In genomic region chr11:118729373-118729772, GRCm38 (mm10) we compare ENCODE assay signal across 9 mouse cellular contexts.
DNase-seq lines count a peak whose midpoint lies in the region; ATAC-seq and TF ChIP-seq lines count a peak whose summit lies in the region.
"Had no signal": no experiment of that assay in that cellular context is flagged by ENCODE, and none has a peak within 500 bp of the region (broad histone marks: within the 10 kb centered on the region; RNA-seq: fewer than 3 reads in every experiment).

No protein-coding gene starts in this region.

- DNase-seq in embryo, embryonic 10 days (ENCODE audit: low spot score) = peak; percentile 38
- no peak for DNase-seq in embryo, embryonic 9.5 days (ENCODE audit: extremely low spot score)
- DNase-seq in neural tube, embryonic 11.5 days (ENCODE audit: low spot score) = peak; percentile 47
- no peak for DNase-seq in neural tube, embryonic 10.5 days (ENCODE audit: extremely low spot score, low spot score)
- DNase-seq in lung, adult 18-20 months = peak; percentile 74 to 83
- no peak for DNase-seq in stomach, postnatal 0 days (ENCODE audit: low spot score)
- DNase-seq in layer of hippocampus, postnatal 14 days (ENCODE audit: low spot score in 2 of 2) = no peak
- DNase-seq in thymus, postnatal 10 days (ENCODE audit: low spot score in 2 of 2) = no peak
- DNase-seq: cerebellum, postnatal 25 days had no signal

- no peaks in the 10 kb centered on the region for H3K9me3 ChIP-seq in neural tube, embryonic 11.5 days (ENCODE audit: control insufficient read depth, low read length)
- no peaks in the 10 kb centered on the region for H3K9me3 ChIP-seq in stomach, postnatal 0 days (ENCODE audit: control insufficient read depth, low read length)

- no peak overlapping the region for H3K4me3 ChIP-seq in neural tube, embryonic 11.5 days (ENCODE audit: low read depth, low read length)
- H3K4me3 ChIP-seq in stomach, postnatal 0 days (ENCODE audit: low read depth, low read length) = no peak overlapping the region

- no peak for TF ChIP-seq EP300 in stomach, postnatal 0 days (optimal IDR thresholded peaks at IDR 0.05)

- H3K4me2 ChIP-seq in neural tube, embryonic 11.5 days (ENCODE audit: low read depth) = no peak overlapping the region
- no peak overlapping the region for H3K4me2 ChIP-seq in stomach, postnatal 0 days (replicated peaks; ENCODE audit: low read depth)

- no peaks in the 10 kb centered on the region for H3K27me3 ChIP-seq in neural tube, embryonic 11.5 days (ENCODE audit: control insufficient read depth, insufficient read depth, low read length)
- H3K27me3 ChIP-seq in stomach, postnatal 0 days (ENCODE audit: control insufficient read depth, insufficient read depth, low read length) = no peaks in the 10 kb centered on the region

- no peak for TF ChIP-seq CTCF in stomach, postnatal 0 days (IDR thresholded peaks at IDR 0.05; ENCODE audit: low read depth)

- 50% methylated on average over 8 of the region's 8 CpGs for WGBS in neural tube, embryonic 11.5 days
- 21% methylated on average over 8 of the region's 8 CpGs for WGBS in stomach, postnatal 0 days

- H3K9ac ChIP-seq in neural tube, embryonic 11.5 days (ENCODE audit: low read length) = no peak overlapping the region
- H3K9ac ChIP-seq in stomach, postnatal 0 days (ENCODE audit: low read length) = no peak overlapping the region

- 0 out of 2 replicates have a peak, but pooled peaks cover 11% of the 10 kb centered on the region for H3K4me1 ChIP-seq in neural tube, embryonic 11.5 days (ENCODE audit: control insufficient read depth, insufficient read depth, low read length)
- H3K4me1 ChIP-seq in stomach, postnatal 0 days (replicated peaks; ENCODE audit: control insufficient read depth, insufficient read depth) = 0 out of 2 replicates have a peak, but pooled peaks cover 2% of the 10 kb centered on the region

- H3K27ac ChIP-seq in neural tube, embryonic 11.5 days (ENCODE audit: low read depth, low read length) = no peak overlapping the region
- H3K27ac ChIP-seq in stomach, postnatal 0 days (replicated peaks) = no peak overlapping the region

- H3K36me3 ChIP-seq in neural tube, embryonic 11.5 days (ENCODE audit: control insufficient read depth, insufficient read depth, low read length) = no peaks in the 10 kb centered on the region
- no peaks in the 10 kb centered on the region for H3K36me3 ChIP-seq in stomach, postnatal 0 days (ENCODE audit: control insufficient read depth, insufficient read depth, low read length)

- no peak for ATAC-seq in neural tube, embryonic 11.5 days (ENCODE audit: insufficient read depth, low FRiP score, low TSS enrichment)
- peak; percentile 25; the same call in 1 of the 2 replicates for ATAC-seq in stomach, postnatal 0 days (ENCODE audit: low FRiP score, low TSS enrichment)

Comparison
In these comparisons a context has a peak if more than half of its experiments do, and no peak if none do; other contexts are left out.
1. DNase-seq: peak in embryo, embryonic 10 days (single experiment), neural tube, embryonic 11.5 days (single experiment) and lung, adult 18-20 months (2 of 2); none in embryo, embryonic 9.5 days (single experiment), neural tube, embryonic 10.5 days (single experiment), stomach, postnatal 0 days (single experiment), layer of hippocampus, postnatal 14 days (0 of 2) and thymus, postnatal 10 days (0 of 2).